Mouse (Mus musculus) kidney, adult 2 months (tissue): ENCODE results near the gene Cntfr.

ENCODE experiments used
- CTCF ChIP-seq: fragments of 200-500 bp; conservative IDR thresholded peaks from 2 replicates; pipeline ENCODE4 v1.5.1; 2011; ENCODE audit warnings: low read depth, mild to moderate bottlenecking, control low read depth, low read length, moderate library complexity, mixed read lengths; ENCODE audit not compliant: insufficient read depth, insufficient read length
- POLR2A ChIP-seq: fragments of 200-500 bp; IDR thresholded peaks from one replicate; pipeline ENCODE4 v1.6.1; 2011; ENCODE audit warnings: low read depth, low read length, control low read depth

GRCm38 (mm10) chr4:41704651-41705050 is 7.8 kb upstream of the Cntfr start:
- no peak for TF ChIP-seq POLR2A
- TF ChIP-seq CTCF: no peak
